Mouse (Mus musculus): ENCODE results near the gene Cxcr1. TPM values are rescaled to one million over a fixed set of nuclear protein-coding genes. Genes with fewer than 3 reads are reported as not detected.
A peak's percentile ranks its signal among the peaks of the same experiment; 100 is the strongest.

Cxcr1 gene
- polyA plus RNA-seq, 1 experiment from 2014 or later, result not detected

DNA sequence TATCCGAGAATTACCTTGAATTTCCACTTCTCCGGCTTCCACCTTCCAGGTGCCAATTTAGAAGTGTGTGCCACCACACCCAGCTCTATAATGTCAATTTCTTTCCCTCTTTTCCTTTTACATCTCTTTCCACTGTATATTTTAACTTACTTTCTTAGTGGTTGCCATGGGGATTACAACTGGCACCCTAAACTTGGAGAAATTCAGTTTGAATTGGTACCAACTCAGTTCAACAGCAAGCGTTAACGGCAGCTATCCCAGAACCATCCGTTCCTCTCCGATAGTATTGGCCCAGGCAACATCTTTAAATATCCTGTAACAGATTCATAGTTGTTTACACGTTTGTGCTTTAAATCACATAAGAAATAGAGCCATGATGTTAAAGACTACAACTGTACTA, 25.5 kb upstream of the Cxcr1 start:
- WGBS (ENCODE audit: insufficient replicate concordance), result 83% methylated on average over 7 of the region's 7 CpGs

GRCm38 (mm10) chr1:74208941-74209340, 14.5 kb upstream of the Cxcr1 start:
- no peaks in the 10 kb centered on the region for H3K9me3 ChIP-seq (replicated peaks)
- ATAC-seq, result no peak
- no peak overlapping the region for H3K27ac ChIP-seq
- peaks cover 6% of the 10 kb centered on the region; the same call in 1 of the 2 replicates for H3K4me1 ChIP-seq
- H3K36me3 ChIP-seq, result no peaks in the 10 kb centered on the region
- H3K27me3 ChIP-seq (replicated peaks), result no peaks in the 10 kb centered on the region
- H3K4me3 ChIP-seq, result no peak overlapping the region
- no peak overlapping the region for H3K9ac ChIP-seq
- 82% methylated on average over 8 of the region's 8 CpGs for WGBS (ENCODE audit: insufficient replicate concordance)
- no peak overlapping the region for H3K4me2 ChIP-seq

More for the DNA sequence above, 25.5 kb upstream of the Cxcr1 start:
- H3K4me2 ChIP-seq, result no peak overlapping the region
- H3K4me3 ChIP-seq, result no peak overlapping the region
- no peaks in the 10 kb centered on the region for H3K36me3 ChIP-seq
- H3K4me1 ChIP-seq, result no peaks in the 10 kb centered on the region
- no peak overlapping the region for H3K27ac ChIP-seq
- no peaks in the 10 kb centered on the region for H3K9me3 ChIP-seq (replicated peaks)
- ATAC-seq, result no peak
- H3K9ac ChIP-seq, result no peak overlapping the region
- H3K27me3 ChIP-seq (replicated peaks), result no peaks in the 10 kb centered on the region; the same call in 1 of the 2 replicates

- WGBS (ENCODE audit: insufficient replicate concordance), result 70% methylated on average over 9 of the region's 9 CpGs
- H3K27ac ChIP-seq, result no peak overlapping the region
- H3K4me2 ChIP-seq, result no peak overlapping the region
- no peak for ATAC-seq
- peaks cover 6% of the 10 kb centered on the region; the same call in 1 of the 2 replicates for H3K4me1 ChIP-seq
- H3K36me3 ChIP-seq, result no peaks in the 10 kb centered on the region
- no peak overlapping the region for H3K9ac ChIP-seq
- no peaks in the 10 kb centered on the region for H3K27me3 ChIP-seq (replicated peaks)
- no peaks in the 10 kb centered on the region for H3K9me3 ChIP-seq (replicated peaks)
- H3K4me3 ChIP-seq, result no peak overlapping the region
These were observed 13.5 kb upstream of the Cxcr1 start for GRCm38 (mm10) chr1:74207906-74208305.

DNA sequence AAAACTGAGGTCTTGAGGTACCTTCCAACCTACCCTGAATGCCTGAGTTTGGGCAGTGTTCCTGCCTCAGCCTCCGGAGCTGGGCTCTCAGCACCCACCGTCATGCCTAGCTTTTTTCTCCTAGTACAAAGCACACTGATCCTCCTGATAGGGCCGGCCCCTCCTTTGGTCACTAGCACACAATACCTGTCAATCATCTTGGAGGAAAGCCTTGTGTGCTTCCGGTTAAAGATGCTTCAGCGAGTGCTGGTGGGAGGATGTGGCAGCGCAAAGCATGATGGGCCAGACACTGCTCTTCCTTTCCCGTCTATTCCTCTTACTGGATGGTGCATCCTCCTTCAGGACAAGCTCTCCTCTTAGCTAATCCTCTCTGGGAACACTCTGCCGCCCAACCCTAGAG, 12.2 kb upstream of the Cxcr1 start:
- H3K4me1 ChIP-seq, result peaks cover 6% of the 10 kb centered on the region; the same call in 1 of the 2 replicates
- 38% methylated on average over 8 of the region's 8 CpGs for WGBS (ENCODE audit: insufficient replicate concordance)
- H3K4me2 ChIP-seq, result no peak overlapping the region

GRCm38 (mm10) chr1:74205881-74206280, 11.4 kb upstream of the Cxcr1 start:
- 38% methylated on average over 7 of the region's 7 CpGs for WGBS (ENCODE audit: insufficient replicate concordance)

More for the DNA sequence above, 12.2 kb upstream of the Cxcr1 start:
- H3K27ac ChIP-seq, result no peak overlapping the region
- no peaks in the 10 kb centered on the region for H3K36me3 ChIP-seq
- no peaks in the 10 kb centered on the region for H3K27me3 ChIP-seq (replicated peaks)
- no peak overlapping the region for H3K4me3 ChIP-seq
- ATAC-seq, result no peak
- H3K9ac ChIP-seq, result no peak overlapping the region
- H3K9me3 ChIP-seq (replicated peaks), result no peaks in the 10 kb centered on the region

DNA sequence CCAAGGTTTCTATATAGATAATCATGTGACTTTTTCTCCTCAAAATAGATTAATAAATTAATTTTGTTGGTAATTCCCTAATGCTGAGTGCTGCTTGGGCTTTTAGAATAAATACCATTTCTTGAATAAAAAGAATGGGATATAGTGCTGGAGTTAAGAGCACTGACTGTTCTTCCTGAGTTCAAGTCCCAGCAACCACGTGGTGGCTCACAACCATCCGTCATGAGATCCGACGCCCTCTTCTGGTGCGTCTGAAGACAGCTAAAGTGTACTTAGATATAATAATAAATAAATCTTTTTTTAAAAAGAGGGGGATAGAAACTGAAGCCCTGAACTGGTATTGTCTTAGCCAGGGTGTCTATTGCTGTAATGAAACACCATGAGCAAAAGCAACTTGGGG, 9.0 kb upstream of the Cxcr1 start:
- WGBS (ENCODE audit: insufficient replicate concordance), result 48% methylated on average over 5 of the region's 5 CpGs
- no peak overlapping the region for H3K4me3 ChIP-seq
- H3K27ac ChIP-seq, result no peak overlapping the region
- no peak overlapping the region for H3K9ac ChIP-seq
- peaks cover 18% of the 10 kb centered on the region for H3K4me1 ChIP-seq
- H3K9me3 ChIP-seq (replicated peaks), result no peaks in the 10 kb centered on the region
- H3K4me2 ChIP-seq, result no peak overlapping the region
- H3K36me3 ChIP-seq, result no peaks in the 10 kb centered on the region
- no peaks in the 10 kb centered on the region for H3K27me3 ChIP-seq (replicated peaks)
- no peak for ATAC-seq

More at GRCm38 (mm10) chr1:74205881-74206280, 11.4 kb upstream of the Cxcr1 start:
- no peak overlapping the region for H3K27ac ChIP-seq
- H3K4me1 ChIP-seq, result peaks cover 11% of the 10 kb centered on the region
- no peaks in the 10 kb centered on the region for H3K27me3 ChIP-seq (replicated peaks)
- no peak overlapping the region for H3K4me3 ChIP-seq
- peak overlapping the region; percentile 14; the same call in 1 of the 2 replicates for H3K4me2 ChIP-seq
- no peaks in the 10 kb centered on the region for H3K9me3 ChIP-seq (replicated peaks)
- H3K9ac ChIP-seq, result no peak overlapping the region
- H3K36me3 ChIP-seq, result no peaks in the 10 kb centered on the region
- ATAC-seq, result no peak

DNA sequence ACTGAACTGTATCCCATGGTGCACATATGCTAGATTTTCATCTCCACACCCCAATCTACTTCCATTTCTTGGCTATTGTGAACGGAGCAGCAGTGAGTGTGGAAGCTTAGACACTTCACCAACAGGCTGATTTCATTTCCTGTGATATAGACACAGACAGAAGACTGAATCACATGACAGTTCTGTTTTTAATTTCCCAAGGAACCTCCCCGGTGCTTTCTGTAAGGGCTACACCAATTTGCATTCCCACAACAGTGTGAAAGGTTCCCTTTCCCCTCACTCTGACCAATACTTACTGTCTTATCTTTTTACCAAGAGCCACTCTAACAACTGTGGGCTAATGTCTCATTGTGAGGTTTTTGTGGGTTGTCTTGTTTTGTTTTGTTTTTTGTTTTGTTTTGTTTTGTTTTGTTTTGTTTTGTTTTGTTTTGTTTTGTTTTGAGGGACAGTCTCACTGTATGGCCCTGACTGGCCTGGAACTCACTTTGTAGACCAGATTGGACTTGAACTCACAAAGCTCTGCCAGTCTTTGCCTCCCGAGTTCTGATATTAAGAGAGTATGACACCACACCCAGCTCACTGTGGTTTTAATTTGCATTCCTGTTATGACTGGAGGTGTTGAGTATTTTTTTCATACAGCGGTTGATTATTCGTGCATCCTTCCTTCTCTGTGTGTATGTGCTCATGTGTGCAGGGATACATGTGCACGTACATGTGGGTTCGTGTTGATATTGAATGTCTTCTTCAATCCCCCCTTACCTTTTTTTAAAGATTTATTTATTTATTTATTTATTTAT, 6.8 kb upstream of the Cxcr1 start:
- no peaks in the 10 kb centered on the region for H3K27me3 ChIP-seq (replicated peaks)
- no peak overlapping the region for H3K27ac ChIP-seq
- no peaks in the 10 kb centered on the region for H3K36me3 ChIP-seq
- peaks cover 13% of the 10 kb centered on the region for H3K4me1 ChIP-seq
- H3K4me2 ChIP-seq, result no peak overlapping the region
- H3K9me3 ChIP-seq (replicated peaks), result no peaks in the 10 kb centered on the region
- H3K4me3 ChIP-seq, result no peak overlapping the region
- H3K9ac ChIP-seq, result no peak overlapping the region
- ATAC-seq, result no peak
- WGBS (ENCODE audit: insufficient replicate concordance), result 63% methylated on average over 7 of the region's 7 CpGs

GRCm38 (mm10) chr1:74199046-74199445, 4.6 kb upstream of the Cxcr1 start:
- no peak overlapping the region for H3K9ac ChIP-seq
- no peaks in the 10 kb centered on the region for H3K27me3 ChIP-seq (replicated peaks)
- 70% methylated on average over 8 of the region's 8 CpGs for WGBS (ENCODE audit: insufficient replicate concordance)
- no peaks in the 10 kb centered on the region for H3K36me3 ChIP-seq
- no peak overlapping the region for H3K4me2 ChIP-seq
- H3K9me3 ChIP-seq (replicated peaks), result no peaks in the 10 kb centered on the region
- H3K27ac ChIP-seq, result no peak overlapping the region
- H3K4me1 ChIP-seq, result peaks cover 12% of the 10 kb centered on the region
- H3K4me3 ChIP-seq, result no peak overlapping the region
- ATAC-seq, result no peak

DNA sequence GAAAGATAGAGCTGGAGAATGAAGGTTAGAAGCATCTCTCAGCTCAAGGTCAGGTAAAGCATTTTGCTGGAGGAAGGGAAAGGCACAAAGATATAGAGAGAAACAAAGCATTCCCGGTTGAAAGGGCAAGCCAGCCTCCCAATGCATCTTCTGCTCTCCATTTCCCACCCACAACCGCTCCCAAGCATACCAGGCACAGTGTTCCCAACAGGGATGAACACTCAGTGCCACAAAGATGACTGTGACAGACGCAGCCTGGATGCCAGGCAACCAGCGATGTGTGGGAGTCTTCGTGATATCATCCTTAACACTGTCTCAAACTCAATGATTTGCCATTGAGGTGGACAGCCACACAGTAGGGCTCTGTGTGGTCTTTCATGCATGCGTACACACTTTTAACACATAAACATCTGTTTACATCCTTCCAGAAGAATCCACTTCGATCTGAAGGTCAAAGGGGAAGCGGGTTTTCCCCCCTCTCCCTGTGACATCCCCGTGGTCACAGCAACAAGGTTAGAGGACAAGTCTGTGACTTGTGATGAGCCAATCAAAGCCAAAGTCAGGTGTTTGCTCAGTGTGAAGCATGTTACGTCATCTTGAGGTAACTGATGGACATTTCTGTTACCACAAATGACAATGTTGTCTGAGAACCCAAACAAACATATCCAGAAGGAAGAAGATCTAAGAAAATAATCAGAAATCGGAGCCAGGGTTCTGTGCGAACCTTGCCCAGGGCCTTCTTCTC, 3.5 kb upstream of the Cxcr1 start:
- no peaks in the 10 kb centered on the region for H3K27me3 ChIP-seq (replicated peaks)
- no peak overlapping the region for H3K4me2 ChIP-seq
- H3K4me3 ChIP-seq, result no peak overlapping the region
- no peak for ATAC-seq
- no peak overlapping the region for H3K27ac ChIP-seq
- H3K36me3 ChIP-seq, result no peaks in the 10 kb centered on the region
- no peak overlapping the region for H3K9ac ChIP-seq
- H3K9me3 ChIP-seq (replicated peaks), result no peaks in the 10 kb centered on the region
- WGBS (ENCODE audit: insufficient replicate concordance), result 59% methylated on average over 12 of the region's 12 CpGs
- H3K4me1 ChIP-seq, result peaks cover 12% of the 10 kb centered on the region

GRCm38 (mm10) chr1:74196621-74197419, 2.4 kb upstream of the Cxcr1 start:
- Histone ChIP-seq H3K27me3 (replicated peaks) (no peaks in the 10 kb centered on the region), H3K4me3 (no peak overlapping the region), H3K4me2 (no peak overlapping the region), H3K9ac (no peak overlapping the region), H3K9me3 (replicated peaks) (no peaks in the 10 kb centered on the region), H3K36me3 (no peaks in the 10 kb centered on the region), H3K4me1 (peaks cover 12% of the 10 kb centered on the region), H3K27ac (peak overlapping the region; percentile 50; the same call in 1 of the 2 replicates)
- ATAC-seq, result peak; percentile 63
- 70% methylated on average over 17 of the region's 17 CpGs for WGBS (ENCODE audit: insufficient replicate concordance)

DNA sequence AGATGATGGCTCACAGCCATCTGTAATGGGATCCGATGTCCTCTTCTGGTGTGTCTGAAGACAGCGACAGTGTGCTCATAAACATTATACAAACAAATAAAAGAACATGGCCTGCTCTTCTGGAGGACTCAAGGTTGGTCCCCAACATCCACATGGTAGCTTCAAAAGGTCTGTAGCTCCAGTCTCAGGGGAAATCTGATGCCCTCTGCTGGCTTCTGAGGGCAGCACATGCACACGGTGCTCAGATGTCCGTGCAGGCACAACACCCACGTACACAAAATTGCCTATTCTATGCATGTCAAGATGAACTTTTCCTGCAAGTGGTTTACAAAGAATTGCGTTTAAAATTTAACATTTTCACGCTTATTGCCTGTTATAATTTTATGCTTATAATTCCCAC, 1.5 kb upstream of the Cxcr1 start:
- Histone ChIP-seq H3K27me3 (replicated peaks) (no peaks in the 10 kb centered on the region), H3K4me3 (no peak overlapping the region), H3K9ac (no peak overlapping the region), H3K27ac (no peak overlapping the region), H3K4me2 (no peak overlapping the region), H3K4me1 (peaks cover 7% of the 10 kb centered on the region), H3K9me3 (replicated peaks) (no peaks in the 10 kb centered on the region), H3K36me3 (no peaks in the 10 kb centered on the region)
- WGBS (ENCODE audit: insufficient replicate concordance), result 32% methylated on average over 7 of the region's 7 CpGs
- ATAC-seq, result no peak
